Comparison of ENCODE assay signal across 13 mouse cellular contexts in the genomic region with DNA sequence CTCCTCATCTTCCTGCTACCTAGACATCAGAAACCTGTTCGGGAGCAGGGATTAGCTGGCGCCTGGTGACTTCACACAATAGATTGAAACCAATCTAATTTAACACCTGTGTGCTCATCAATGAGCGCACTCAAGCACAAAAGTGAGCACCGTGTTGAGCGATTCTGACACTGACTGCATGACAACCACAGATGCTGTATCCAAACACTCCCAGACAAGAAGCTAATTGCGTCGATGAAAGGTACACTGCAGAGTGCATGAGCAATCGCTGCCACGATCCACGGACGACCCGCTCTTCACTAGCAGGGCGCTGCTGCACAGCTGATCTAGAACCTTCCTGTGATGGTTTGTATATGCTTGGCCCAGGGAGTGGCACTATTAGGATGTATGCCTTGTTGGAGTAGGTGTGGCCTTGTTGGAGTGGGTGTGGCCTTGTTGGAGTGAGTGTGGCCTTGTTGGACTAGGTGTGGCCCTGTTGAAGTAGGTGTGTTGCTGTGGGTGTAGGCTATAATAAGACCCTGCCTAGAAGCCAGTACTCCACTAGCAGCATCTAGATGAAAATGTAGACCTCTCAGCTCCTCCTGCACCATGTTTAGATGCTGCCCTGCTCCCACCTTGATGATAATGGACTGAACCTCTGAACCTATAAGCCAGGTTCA.
DNase-seq lines count a peak whose midpoint lies in the region; ATAC-seq and TF ChIP-seq lines count a peak whose summit lies in the region.
"Had no signal": no experiment of that assay in that cellular context is flagged by ENCODE, and none has a peak within 500 bp of the region (broad histone marks: within the 10 kb centered on the region; RNA-seq: fewer than 3 reads in every experiment).

No protein-coding gene starts in this region.

- H3K4me2 ChIP-seq in liver, embryonic 12.5 days: no peak overlapping the region
- H3K4me2 ChIP-seq in liver, postnatal 0 days (ENCODE audit: low read depth, low read length): no peak overlapping the region
- no peak overlapping the region for H3K4me2 ChIP-seq in embryonic facial prominence, embryonic 15.5 days (replicated peaks)
- no peak overlapping the region for H3K4me2 ChIP-seq in liver, embryonic 13.5 days
- H3K4me2 ChIP-seq: heart, embryonic 15.5 days had no signal

- no peak for TF ChIP-seq CTCF in liver, postnatal 0 days (IDR thresholded peaks at IDR 0.05; ENCODE audit: low read depth)

- DNase-seq in liver, postnatal 0 days: no peak
- DNase-seq in liver, embryonic 13.5 days: no peak
- DNase-seq in retina, postnatal 1 day: peak; percentile 31
- DNase-seq in spleen, postnatal 36 days (ENCODE audit: low spot score in 2 of 2): no peak
- DNase-seq in yolk sac, embryonic 10.5 days (ENCODE audit: low spot score): no peak
- DNase-seq: kidney, postnatal 10 days; lung, adult 2 months; thymus, adult 18-20 months had no signal

- peak; percentile 80 for ATAC-seq in liver, embryonic 12.5 days
- ATAC-seq in liver, postnatal 0 days: no peak
- peak; percentile 40; the same call in 1 of the 2 replicates for ATAC-seq in embryonic facial prominence, embryonic 15.5 days (ENCODE audit: insufficient number of reproducible peaks, low FRiP score, low TSS enrichment, low read depth)
- ATAC-seq in liver, embryonic 13.5 days (ENCODE audit: low read depth): peak; percentile 81
- ATAC-seq: activated CD4-positive, CD25-positive, alpha-beta regulatory T cell, adult 4 months had no signal

- no peaks in the 10 kb centered on the region; the same call in 1 of the 2 replicates for H3K27me3 ChIP-seq in liver, embryonic 12.5 days (replicated peaks)
- no peaks in the 10 kb centered on the region for H3K27me3 ChIP-seq in liver, postnatal 0 days (ENCODE audit: insufficient read depth, low read length)
- H3K27me3 ChIP-seq in embryonic facial prominence, embryonic 15.5 days: no peaks in the 10 kb centered on the region
- H3K27me3 ChIP-seq in liver, embryonic 13.5 days: 0 out of 2 replicates have a peak, but pooled peaks cover 7% of the 10 kb centered on the region
- H3K27me3 ChIP-seq: heart, embryonic 15.5 days had no signal

- H3K9ac ChIP-seq in liver, embryonic 12.5 days: no peak overlapping the region
- no peak overlapping the region for H3K9ac ChIP-seq in liver, postnatal 0 days (replicated peaks)
- H3K9ac ChIP-seq in embryonic facial prominence, embryonic 15.5 days: no peak overlapping the region
- H3K9ac ChIP-seq in liver, embryonic 13.5 days: no peak overlapping the region
- H3K9ac ChIP-seq: heart, embryonic 15.5 days had no signal

- no peak overlapping the region for H3K27ac ChIP-seq in liver, embryonic 12.5 days
- no peak overlapping the region for H3K27ac ChIP-seq in liver, postnatal 0 days (ENCODE audit: low read depth)
- H3K27ac ChIP-seq in embryonic facial prominence, embryonic 15.5 days (replicated peaks): no peak overlapping the region
- no peak overlapping the region for H3K27ac ChIP-seq in liver, embryonic 13.5 days
- H3K27ac ChIP-seq: heart, embryonic 15.5 days had no signal

- H3K4me3 ChIP-seq in liver, embryonic 12.5 days: no peak overlapping the region
- H3K4me3 ChIP-seq in liver, postnatal 0 days (ENCODE audit: low read depth, low read length): no peak overlapping the region
- H3K4me3 ChIP-seq in embryonic facial prominence, embryonic 15.5 days (replicated peaks): no peak overlapping the region
- H3K4me3 ChIP-seq in liver, embryonic 13.5 days (replicated peaks): no peak overlapping the region
- H3K4me3 ChIP-seq: heart, embryonic 15.5 days; myocyte had no signal

- no peaks in the 10 kb centered on the region for H3K9me3 ChIP-seq in liver, embryonic 12.5 days (replicated peaks)
- H3K9me3 ChIP-seq in liver, postnatal 0 days (ENCODE audit: low read length): no peaks in the 10 kb centered on the region
- no peaks in the 10 kb centered on the region for H3K9me3 ChIP-seq in embryonic facial prominence, embryonic 15.5 days (replicated peaks)
- no peaks in the 10 kb centered on the region for H3K9me3 ChIP-seq in liver, embryonic 13.5 days (replicated peaks)
- H3K9me3 ChIP-seq: heart, embryonic 15.5 days had no signal

- no peak for TF ChIP-seq EP300 in liver, postnatal 0 days (IDR thresholded peaks at IDR 0.05; ENCODE audit: low read depth)

- 86% methylated on average over 13 of the region's 13 CpGs for whole genome bisulfite sequencing in liver, embryonic 12.5 days (ENCODE audit: insufficient replicate concordance)
- WGBS in liver, postnatal 0 days (ENCODE audit: insufficient replicate concordance): 90% methylated on average over 13 of the region's 13 CpGs
- 78% methylated on average over 13 of the region's 13 CpGs for WGBS in embryonic facial prominence, embryonic 15.5 days
- WGBS in liver, embryonic 13.5 days (ENCODE audit: insufficient replicate concordance): 85% methylated on average over 13 of the region's 13 CpGs

- H3K4me1 ChIP-seq in liver, embryonic 12.5 days: peaks cover 34% of the 10 kb centered on the region
- no peaks in the 10 kb centered on the region for H3K4me1 ChIP-seq in liver, postnatal 0 days (ENCODE audit: insufficient read depth)
- peaks cover 9% of the 10 kb centered on the region; the same call in 1 of the 2 replicates for H3K4me1 ChIP-seq in embryonic facial prominence, embryonic 15.5 days
- H3K4me1 ChIP-seq in liver, embryonic 13.5 days (replicated peaks): peaks cover 39% of the 10 kb centered on the region
- H3K4me1 ChIP-seq: heart, embryonic 15.5 days had no signal

- no peaks in the 10 kb centered on the region for H3K36me3 ChIP-seq in liver, embryonic 12.5 days
- H3K36me3 ChIP-seq in liver, postnatal 0 days (replicated peaks; ENCODE audit: insufficient read depth, low read length): no peaks in the 10 kb centered on the region
- H3K36me3 ChIP-seq in embryonic facial prominence, embryonic 15.5 days: no peaks in the 10 kb centered on the region
- H3K36me3 ChIP-seq in liver, embryonic 13.5 days: no peaks in the 10 kb centered on the region
- H3K36me3 ChIP-seq: heart, embryonic 15.5 days had no signal
